Mouse (Mus musculus) embryonic fibroblast, embryonic 13.5 days (primary cell): ENCODE measurements around the gene 1810043G02Rik.

Experiments
- CTCF ChIP-seq: IDR thresholded peaks from 2 replicates; pipeline ENCODE4 v1.5.1; 2011; ENCODE audit warnings: mild to moderate bottlenecking, control low read depth, low read length, moderate library complexity, borderline replicate concordance; ENCODE audit not compliant: insufficient read depth
- POLR2A ChIP-seq: IDR thresholded peaks from 2 replicates; pipeline ENCODE4 v1.6.1; 2011; ENCODE audit warnings: low read depth, mild to moderate bottlenecking, control low read depth, low read length, moderate library complexity

DNA sequence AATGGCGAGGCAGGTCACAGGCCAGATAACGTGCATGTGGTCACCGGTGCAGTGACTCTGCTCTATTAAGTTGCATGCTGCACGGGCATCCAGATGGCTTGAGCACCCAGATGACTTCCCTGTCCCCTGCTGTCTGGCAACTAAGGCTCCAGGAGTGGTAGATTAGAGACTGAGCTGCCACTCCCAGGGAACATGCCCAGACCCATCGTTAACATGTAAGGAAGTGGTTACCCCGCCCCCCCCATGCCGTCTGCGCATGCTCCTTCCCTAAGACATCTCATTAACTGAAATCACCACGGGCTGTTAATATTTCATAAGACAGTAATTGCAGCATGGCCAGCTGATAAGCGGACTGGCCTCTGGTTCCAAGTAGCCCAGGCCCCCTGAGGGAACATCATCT, 7.1 kb upstream of the 1810043G02Rik start:
- TF ChIP-seq POLR2A (no peak), CTCF (no peak)
